Mouse (Mus musculus): ENCODE data around the gene Nav2. TPM values are rescaled to one million over a fixed set of nuclear protein-coding genes. Genes with fewer than 3 reads are reported as not detected.

The Nav2 gene
- total and polyA plus RNA-seq, 3 experiments, result 20.4 to 49.9 (median 34.4) TPM

DNA sequence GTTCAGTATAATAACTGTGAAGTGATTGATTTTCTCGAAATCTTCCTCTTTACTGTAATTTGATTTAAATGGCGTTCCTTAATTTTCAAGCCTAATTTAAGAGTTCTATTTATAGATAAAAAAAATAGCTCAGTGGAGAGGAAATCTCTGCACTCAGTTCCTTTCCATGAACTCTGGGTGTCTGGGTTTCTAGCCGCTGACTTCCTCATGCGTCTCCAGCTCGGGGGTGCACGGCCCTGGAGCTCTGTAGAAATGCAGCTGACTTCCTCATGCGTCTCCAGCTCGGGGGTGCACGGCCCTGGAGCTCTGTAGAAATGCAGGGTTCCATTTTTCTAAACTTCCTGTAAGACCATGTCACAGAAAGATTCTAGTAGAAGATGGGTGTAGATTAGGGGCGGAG is 90.1 kb downstream of the Nav2 start:
- Histone ChIP-seq H3K36me3 (ENCODE audit: control insufficient read depth, insufficient read depth, low read length) (no peaks in the 10 kb centered on the region), H3K4me3 (no peak overlapping the region), H3K9ac (ENCODE audit: low read depth, low read length) (no peak overlapping the region), H3K27me3 (ENCODE audit: control insufficient read depth, insufficient read depth, low read length) (no peaks in the 10 kb centered on the region), H3K27ac (no peak overlapping the region), H3K4me1 (ENCODE audit: control insufficient read depth, insufficient read depth, low read length) (peaks cover 1% of the 10 kb centered on the region; the same call in 1 of the 2 replicates), H3K79me2 (replicated peaks; ENCODE audit: control insufficient read depth, insufficient read depth, low read length) (no peaks in the 10 kb centered on the region)
- WGBS, result 38% methylated on average over 10 of the region's 10 CpGs
- intact Hi-C loops (cut with DNase I), result no loop called here
- TF ChIP-seq EP300 (IDR thresholded peaks at IDR 0.05; ENCODE audit: insufficient read depth, low read depth, low read length), result no peak
- TF ChIP-seq POLR2A (IDR thresholded peaks at IDR 0.05; ENCODE audit: insufficient read depth, low read depth, low read length), result no peak
- no peak for TF ChIP-seq CTCF (IDR thresholded peaks at IDR 0.05)
- DNase-seq, result peak in 1 of 2 experiments; percentile 20

DNA sequence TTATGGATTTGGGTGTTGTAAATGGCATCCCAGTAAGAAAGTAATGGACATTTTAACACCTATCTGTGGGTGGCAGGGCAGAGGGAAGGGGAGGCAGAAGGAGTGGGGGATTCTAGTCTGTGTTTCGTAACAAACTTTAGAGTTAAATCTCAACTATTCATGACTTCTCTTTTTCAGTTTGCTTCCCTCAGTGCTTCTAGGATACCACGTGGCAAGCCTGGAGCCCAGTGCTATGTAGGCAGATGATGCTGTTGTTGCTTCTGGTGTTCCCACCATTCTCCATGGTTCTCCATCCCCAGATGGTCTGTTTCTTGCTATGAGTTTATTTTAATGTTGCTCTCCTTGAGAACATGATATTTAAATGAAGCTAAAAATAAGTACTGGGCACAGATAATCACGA is 92.3 kb downstream of the Nav2 start:
- H3K9ac ChIP-seq (ENCODE audit: low read depth, low read length), result no peak overlapping the region
- no peaks in the 10 kb centered on the region for H3K27me3 ChIP-seq (ENCODE audit: control insufficient read depth, insufficient read depth, low read length)
- H3K36me3 ChIP-seq (ENCODE audit: control insufficient read depth, insufficient read depth, low read length), result no peaks in the 10 kb centered on the region
- H3K4me1 ChIP-seq (ENCODE audit: control insufficient read depth, insufficient read depth, low read length), result peaks cover 1% of the 10 kb centered on the region; the same call in 1 of the 2 replicates
- H3K79me2 ChIP-seq (replicated peaks; ENCODE audit: control insufficient read depth, insufficient read depth, low read length), result no peaks in the 10 kb centered on the region
- TF ChIP-seq EP300 (IDR thresholded peaks at IDR 0.05; ENCODE audit: insufficient read depth, low read depth, low read length) (no peak), POLR2A (IDR thresholded peaks at IDR 0.05; ENCODE audit: insufficient read depth, low read depth, low read length) (no peak), CTCF (IDR thresholded peaks at IDR 0.05) (no peak)
- no peak overlapping the region for H3K4me3 ChIP-seq
- no peak for DNase-seq
- WGBS, result 56% methylated on average over 3 of the region's 3 CpGs
- H3K27ac ChIP-seq, result no peak overlapping the region
- intact Hi-C loops (cut with DNase I), result no loop called here

DNA sequence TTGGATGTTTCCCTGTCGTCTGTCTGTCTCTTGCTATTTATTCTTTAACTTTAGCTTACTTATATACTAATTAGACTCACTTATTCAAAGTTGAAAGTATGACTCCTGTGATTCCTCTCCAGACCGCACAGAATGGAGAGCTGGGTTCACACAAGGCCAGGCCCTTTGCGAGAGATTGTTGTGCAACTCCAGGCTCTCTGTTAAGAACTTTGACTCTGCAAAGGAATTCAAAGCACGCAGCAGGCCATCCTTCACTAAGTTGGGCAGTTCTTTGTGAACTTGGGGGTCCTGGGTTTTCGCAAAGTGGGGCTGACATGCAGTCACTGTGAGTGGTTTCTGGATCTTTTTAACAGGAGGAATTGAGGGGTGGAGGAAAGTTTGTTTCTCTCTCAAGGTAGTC is 95.9 kb downstream of the Nav2 start:
- H3K4me1 ChIP-seq (ENCODE audit: control insufficient read depth, insufficient read depth, low read length), result peaks cover 1% of the 10 kb centered on the region; the same call in 1 of the 2 replicates
- H3K9ac ChIP-seq (ENCODE audit: low read depth, low read length), result no peak overlapping the region
- intact Hi-C loops (cut with DNase I), result no loop called here
- H3K27me3 ChIP-seq (ENCODE audit: control insufficient read depth, insufficient read depth, low read length), result no peaks in the 10 kb centered on the region
- H3K36me3 ChIP-seq (ENCODE audit: control insufficient read depth, insufficient read depth, low read length), result no peaks in the 10 kb centered on the region
- H3K4me3 ChIP-seq, result no peak overlapping the region
- DNase-seq, result no peak
- no peak for TF ChIP-seq CTCF (IDR thresholded peaks at IDR 0.05)
- TF ChIP-seq POLR2A (IDR thresholded peaks at IDR 0.05; ENCODE audit: insufficient read depth, low read depth, low read length), result no peak
- H3K79me2 ChIP-seq (replicated peaks; ENCODE audit: control insufficient read depth, insufficient read depth, low read length), result no peaks in the 10 kb centered on the region
- WGBS, result 56% methylated on average over 5 of the region's 5 CpGs
- H3K27ac ChIP-seq, result no peak overlapping the region

DNA sequence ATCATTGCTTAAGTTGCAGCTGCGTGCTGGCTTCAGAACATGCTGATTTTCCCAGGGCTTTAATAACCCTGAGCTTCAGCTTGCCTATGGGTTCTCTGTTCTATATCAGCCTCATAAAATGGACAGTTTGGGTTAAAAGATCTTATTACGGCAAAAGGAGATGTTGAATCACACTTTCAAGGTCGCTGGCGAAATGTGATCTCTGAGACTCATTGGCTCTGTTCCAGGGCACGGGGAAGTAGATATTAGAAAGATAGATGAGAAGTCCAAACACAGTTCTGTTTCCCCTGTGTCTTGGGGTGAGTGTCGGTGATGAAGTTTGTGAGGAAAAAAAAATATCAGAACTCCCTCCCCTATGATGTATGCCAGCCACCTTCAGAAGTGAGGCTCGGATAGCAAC is 98.4 kb downstream of the Nav2 start:
- no peak overlapping the region for H3K27ac ChIP-seq
- no peaks in the 10 kb centered on the region for H3K27me3 ChIP-seq (ENCODE audit: control insufficient read depth, insufficient read depth, low read length)
- H3K36me3 ChIP-seq (ENCODE audit: control insufficient read depth, insufficient read depth, low read length), result no peaks in the 10 kb centered on the region
- intact Hi-C loops (cut with DNase I), result no loop called here
- H3K79me2 ChIP-seq (replicated peaks; ENCODE audit: control insufficient read depth, insufficient read depth, low read length), result no peaks in the 10 kb centered on the region
- 48% methylated on average over 7 of the region's 7 CpGs for WGBS
- no peak for DNase-seq
- no peak overlapping the region for H3K9ac ChIP-seq (ENCODE audit: low read depth, low read length)
- no peak for TF ChIP-seq POLR2A (IDR thresholded peaks at IDR 0.05; ENCODE audit: insufficient read depth, low read depth, low read length)
- no peak for TF ChIP-seq CTCF (IDR thresholded peaks at IDR 0.05)
- no peak for TF ChIP-seq EP300 (IDR thresholded peaks at IDR 0.05; ENCODE audit: insufficient read depth, low read depth, low read length)
- H3K4me3 ChIP-seq, result no peak overlapping the region
- no peaks in the 10 kb centered on the region for H3K4me1 ChIP-seq (ENCODE audit: control insufficient read depth, insufficient read depth, low read length)

DNA sequence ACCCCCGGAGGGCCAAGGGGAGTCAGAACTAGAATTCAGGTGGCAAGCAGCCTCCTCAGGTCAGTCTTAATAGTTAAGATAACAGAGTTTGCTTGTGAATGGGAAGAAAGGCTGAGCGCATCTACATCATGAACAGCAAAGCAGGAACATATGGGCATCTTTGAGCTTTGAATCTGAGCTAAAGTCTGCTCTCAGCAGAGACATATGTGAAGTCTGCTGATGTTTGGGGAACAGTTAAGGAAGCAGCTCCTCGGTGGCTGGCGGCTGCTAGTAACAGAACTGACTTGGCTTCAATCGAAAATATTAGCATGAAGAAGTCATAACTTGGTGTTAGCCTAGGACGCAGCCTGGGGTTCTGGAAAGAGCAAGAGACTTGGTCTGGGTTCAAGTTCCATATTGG is 102.2 kb downstream of the Nav2 start:
- Histone ChIP-seq H3K27ac (no peak overlapping the region), H3K27me3 (ENCODE audit: control insufficient read depth, insufficient read depth, low read length) (no peaks in the 10 kb centered on the region), H3K4me1 (ENCODE audit: control insufficient read depth, insufficient read depth, low read length) (no peaks in the 10 kb centered on the region), H3K9ac (ENCODE audit: low read depth, low read length) (no peak overlapping the region), H3K4me3 (no peak overlapping the region), H3K36me3 (ENCODE audit: control insufficient read depth, insufficient read depth, low read length) (no peaks in the 10 kb centered on the region), H3K79me2 (replicated peaks; ENCODE audit: control insufficient read depth, insufficient read depth, low read length) (no peaks in the 10 kb centered on the region)
- WGBS, result 91% methylated on average over 6 of the region's 6 CpGs
- TF ChIP-seq CTCF (IDR thresholded peaks at IDR 0.05) (no peak), POLR2A (IDR thresholded peaks at IDR 0.05; ENCODE audit: insufficient read depth, low read depth, low read length) (no peak), EP300 (IDR thresholded peaks at IDR 0.05; ENCODE audit: insufficient read depth, low read depth, low read length) (no peak)
- intact Hi-C loops (cut with DNase I), result no loop called here
- DNase-seq, result no peak

DNA sequence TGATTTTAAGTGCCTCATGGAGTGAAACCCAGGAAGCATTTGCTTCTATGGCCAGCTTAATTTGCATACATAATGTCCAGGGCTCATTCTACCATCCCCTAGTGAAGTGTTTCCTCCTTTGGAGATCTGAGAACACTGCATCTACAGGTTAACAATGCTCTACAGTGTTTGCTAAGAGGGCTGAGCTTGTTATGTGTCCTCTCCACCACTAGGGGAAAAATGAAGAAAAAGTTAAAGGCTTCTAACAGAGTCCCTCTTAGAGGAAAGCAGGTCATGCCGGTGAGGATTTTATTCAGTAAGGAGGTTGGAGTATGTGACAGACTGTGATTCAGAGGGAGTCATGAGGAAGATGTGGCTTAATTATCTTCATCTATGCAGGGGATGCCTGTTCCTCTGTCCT is 103.5 kb downstream of the Nav2 start:
- Histone ChIP-seq H3K27ac (no peak overlapping the region), H3K36me3 (ENCODE audit: control insufficient read depth, insufficient read depth, low read length) (no peaks in the 10 kb centered on the region), H3K79me2 (replicated peaks; ENCODE audit: control insufficient read depth, insufficient read depth, low read length) (no peaks in the 10 kb centered on the region), H3K9ac (ENCODE audit: low read depth, low read length) (no peak overlapping the region), H3K4me1 (ENCODE audit: control insufficient read depth, insufficient read depth, low read length) (no peaks in the 10 kb centered on the region), H3K27me3 (ENCODE audit: control insufficient read depth, insufficient read depth, low read length) (no peaks in the 10 kb centered on the region), H3K4me3 (no peak overlapping the region)
- 65% methylated on average over 1 of the region's 1 CpGs for WGBS
- TF ChIP-seq CTCF (IDR thresholded peaks at IDR 0.05) (peak; percentile 40), EP300 (IDR thresholded peaks at IDR 0.05; ENCODE audit: insufficient read depth, low read depth, low read length) (no peak)
- DNase-seq, result no peak
- intact Hi-C loops (cut with DNase I), result no loop called here

Measured in heart, adult 2 months (tissue).